Mouse (Mus musculus) midbrain, postnatal 0 days (tissue): ENCODE measurements around the gene Tns2. TPM values are rescaled to one million over a fixed set of nuclear protein-coding genes. Genes with fewer than 3 reads are reported as not detected.

ENCODE experiments used
- ATAC-seq: fragments of 200-750 bp; cut with Nextera tagmentation; 2 replicates; pipeline ENCODE4 v1.8.0; 2017; ENCODE audit warnings: moderate number of reproducible peaks, mild to moderate bottlenecking, moderate TSS enrichment, moderate library complexity; ENCODE audit not compliant: low FRiP score
- DNase-seq: peaks from one replicate; pipeline ENCODE4 v3.0.0-alpha.2; 2015; ENCODE audit warnings: low spot score
- H3K27ac ChIP-seq: fragments of 300-500 bp; sonication (generic); 2 replicates; pipeline ENCODE4 v1.5.1; 2014; ENCODE audit warnings: low read depth, mild to moderate bottlenecking, low read length, mixed read lengths
- H3K27me3 ChIP-seq: fragments of 300-500 bp; sonication (generic); 2 replicates; pipeline ENCODE4 v1.6.1; 2014; ENCODE audit warnings: low read length, control low read depth, mixed read lengths; ENCODE audit not compliant: insufficient read depth
- H3K36me3 ChIP-seq: fragments of 300-500 bp; sonication (generic); 2 replicates; pipeline ENCODE4 v1.6.1; 2014; ENCODE audit warnings: low read length, control low read depth, mixed read lengths; ENCODE audit not compliant: insufficient read depth
- H3K4me1 ChIP-seq: fragments of 300-500 bp; sonication (generic); 2 replicates; pipeline ENCODE4 v1.6.1; 2014; ENCODE audit warnings: mild to moderate bottlenecking, control low read depth, antibody characterized with exemption, low read length, mixed read lengths; ENCODE audit not compliant: insufficient read depth
- H3K4me2 ChIP-seq: fragments of 300-500 bp; sonication (generic); 2 replicates; pipeline ENCODE4 v1.6.1; 2014; ENCODE audit warnings: low read depth, mild to moderate bottlenecking, low read length, mixed read lengths; ENCODE audit not compliant: poor library complexity, severe bottlenecking
- H3K4me3 ChIP-seq: fragments of 300-500 bp; sonication (generic); 2 replicates; pipeline ENCODE4 v1.5.1; 2014; ENCODE audit warnings: low read depth, mild to moderate bottlenecking, low read length, moderate library complexity
- H3K9ac ChIP-seq: fragments of 300-500 bp; sonication (generic); replicated peaks from 2 replicates; pipeline ENCODE4 v1.6.1; 2014; ENCODE audit warnings: mild to moderate bottlenecking, low read length, moderate library complexity, mixed read lengths; ENCODE audit not compliant: poor library complexity, severe bottlenecking
- H3K9me3 ChIP-seq: fragments of 300-500 bp; sonication (generic); 2 replicates; pipeline ENCODE4 v1.6.1; 2016; ENCODE audit warnings: low read length, control low read depth
- CTCF ChIP-seq: IDR thresholded peaks from 2 replicates; pipeline ENCODE4 v1.5.1; 2016; ENCODE audit warnings: antibody characterized with exemption, mild to moderate bottlenecking
- WGBS: fragments of 180-500 bp; shearing (Covaris S2); extraction: QIAGEN DNeasy Blood & Tissue Kit; methylation state at CpG from one replicate; pipeline ENCODE4 v1.1.7; 2014; 5-methylcytosine and 5-hydroxymethylcytosine counted together
- polyA plus RNA-seq: library from polyadenylated mRNA; unstranded; fragments of >200 nt; fragmentation: Nextera tagmentation; extraction: Ambion mirVana; gene quantifications from 2 replicates; pipeline ENCODE4 v1.2.1, GENCODE M21; 2015
- total RNA-seq: library from RNA; depleted of rRNA; stranded (reverse); fragments of >200 nt; gene quantifications from 2 replicates; pipeline ENCODE4 v1.2.3, GENCODE M21; 2014

Tns2 gene
- total and polyA plus RNA-seq, 2 experiments from 2014 or later = 5.1 to 18.1 TPM

DNA sequence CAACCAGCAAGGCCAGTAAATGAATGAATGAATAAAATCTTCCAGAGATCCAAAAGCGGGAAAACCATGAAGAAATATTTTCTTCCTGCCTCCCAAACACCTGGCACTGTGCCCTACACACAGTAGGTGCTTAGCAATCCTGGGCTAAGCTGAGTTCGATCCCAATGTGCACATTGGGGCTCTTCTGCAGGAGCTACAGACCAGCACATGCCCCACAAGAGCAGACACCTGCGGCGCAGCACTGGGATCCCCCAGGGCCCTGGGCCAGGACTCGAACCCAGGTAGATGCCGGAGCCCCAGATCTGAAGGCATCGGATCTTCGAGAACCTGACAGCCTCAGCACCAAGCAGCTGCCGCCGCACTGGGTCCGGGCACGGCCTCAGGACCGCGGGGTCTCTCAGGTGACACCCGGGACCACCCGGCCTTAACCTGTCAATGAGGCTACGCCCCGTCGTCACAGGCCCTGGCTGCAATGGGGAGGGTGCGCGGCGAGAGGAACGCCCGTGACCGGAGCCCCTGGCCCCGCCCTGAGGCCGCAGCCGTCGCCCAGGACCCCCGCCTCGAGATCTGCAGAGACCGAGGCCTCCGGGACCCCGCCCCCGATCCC is 35.4 kb downstream of the Tns2 start:
- DNase-seq (no peak), ATAC-seq (peak; percentile 68)
- Histone ChIP-seq H3K27me3 (no peaks in the 10 kb centered on the region), H3K36me3 (peaks cover 19% of the 10 kb centered on the region), H3K27ac (peak overlapping the region; percentile 77), H3K9me3 (no peaks in the 10 kb centered on the region), H3K4me3 (peak overlapping the region; percentile 75), H3K4me1 (no peaks in the 10 kb centered on the region), H3K4me2 (peak overlapping the region; percentile 72), H3K9ac (peak overlapping the region; percentile 80)
- 2% methylated on average over 34 of the region's 35 CpGs for WGBS
- no peak for TF ChIP-seq CTCF

DNA sequence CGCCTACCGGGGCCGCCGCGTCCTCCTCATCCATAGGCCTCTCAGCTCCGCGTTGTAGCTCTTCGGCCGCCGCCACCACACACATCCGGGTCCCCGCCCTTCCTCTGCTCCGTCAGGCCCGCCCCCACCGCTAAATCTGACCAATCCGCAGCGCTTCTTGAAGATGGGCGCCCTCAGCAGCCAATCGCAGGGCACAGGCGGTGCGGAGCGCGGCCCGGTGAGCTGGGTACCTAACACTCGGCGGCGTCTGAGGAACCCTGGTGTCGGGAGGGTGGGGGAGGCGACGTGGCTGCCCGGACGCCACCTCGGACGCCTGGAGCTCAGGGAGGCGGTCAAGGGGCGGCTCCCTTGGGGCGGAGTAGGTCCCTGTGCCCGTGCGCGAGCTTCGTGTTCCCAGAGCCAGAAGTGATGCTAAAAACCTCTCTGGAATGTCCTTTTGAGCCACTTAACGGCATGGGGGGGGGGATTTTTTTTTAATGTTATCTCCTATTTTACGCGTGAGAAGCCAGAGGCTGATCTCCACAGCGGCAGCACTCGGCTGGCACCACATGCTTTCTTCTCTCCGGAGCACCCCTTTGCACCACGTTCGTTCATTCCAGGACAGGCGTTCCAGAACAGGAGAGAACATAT is 36.0 kb downstream of the Tns2 start, which contains the start of gene Spryd3:
TSS of gene Spryd3 (minus strand) at position 106 of the 630 bp plus-strand sequence.
- ATAC-seq (peak; percentile 99), DNase-seq (peak; percentile 96)
- under 1% methylated on average over 50 of the region's 50 CpGs for WGBS
- Histone ChIP-seq H3K4me2 (peak within 1 kb of the TSS; percentile 72), H3K4me1 (no peaks in the 10 kb centered on the region), H3K36me3 (peaks cover 15% of the 10 kb centered on the region), H3K27me3 (no peaks in the 10 kb centered on the region), H3K27ac (peak within 1 kb of the TSS; percentile 77), H3K4me3 (peak within 1 kb of the TSS; percentile 75), H3K9me3 (no peaks in the 10 kb centered on the region), H3K9ac (peak within 1 kb of the TSS; percentile 80)
- 0 out of 2 replicates have a peak, but pooled peaks have one; percentile 18 for TF ChIP-seq CTCF

GRCm38 (mm10) chr15:102141120-102141519 is 40.9 kb downstream of the Tns2 start:
- no peak overlapping the region for H3K4me2 ChIP-seq
- ATAC-seq (no peak), DNase-seq (no peak)
- H3K9ac ChIP-seq = no peak overlapping the region
- no peak overlapping the region for H3K27ac ChIP-seq
- H3K4me1 ChIP-seq = no peaks in the 10 kb centered on the region
- 84% methylated on average over 5 of the region's 5 CpGs for WGBS
- H3K4me3 ChIP-seq = no peak overlapping the region
- H3K36me3 ChIP-seq = no peaks in the 10 kb centered on the region
- peaks cover 26% of the 10 kb centered on the region for H3K27me3 ChIP-seq
- no peak for TF ChIP-seq CTCF
- no peaks in the 10 kb centered on the region for H3K9me3 ChIP-seq

DNA sequence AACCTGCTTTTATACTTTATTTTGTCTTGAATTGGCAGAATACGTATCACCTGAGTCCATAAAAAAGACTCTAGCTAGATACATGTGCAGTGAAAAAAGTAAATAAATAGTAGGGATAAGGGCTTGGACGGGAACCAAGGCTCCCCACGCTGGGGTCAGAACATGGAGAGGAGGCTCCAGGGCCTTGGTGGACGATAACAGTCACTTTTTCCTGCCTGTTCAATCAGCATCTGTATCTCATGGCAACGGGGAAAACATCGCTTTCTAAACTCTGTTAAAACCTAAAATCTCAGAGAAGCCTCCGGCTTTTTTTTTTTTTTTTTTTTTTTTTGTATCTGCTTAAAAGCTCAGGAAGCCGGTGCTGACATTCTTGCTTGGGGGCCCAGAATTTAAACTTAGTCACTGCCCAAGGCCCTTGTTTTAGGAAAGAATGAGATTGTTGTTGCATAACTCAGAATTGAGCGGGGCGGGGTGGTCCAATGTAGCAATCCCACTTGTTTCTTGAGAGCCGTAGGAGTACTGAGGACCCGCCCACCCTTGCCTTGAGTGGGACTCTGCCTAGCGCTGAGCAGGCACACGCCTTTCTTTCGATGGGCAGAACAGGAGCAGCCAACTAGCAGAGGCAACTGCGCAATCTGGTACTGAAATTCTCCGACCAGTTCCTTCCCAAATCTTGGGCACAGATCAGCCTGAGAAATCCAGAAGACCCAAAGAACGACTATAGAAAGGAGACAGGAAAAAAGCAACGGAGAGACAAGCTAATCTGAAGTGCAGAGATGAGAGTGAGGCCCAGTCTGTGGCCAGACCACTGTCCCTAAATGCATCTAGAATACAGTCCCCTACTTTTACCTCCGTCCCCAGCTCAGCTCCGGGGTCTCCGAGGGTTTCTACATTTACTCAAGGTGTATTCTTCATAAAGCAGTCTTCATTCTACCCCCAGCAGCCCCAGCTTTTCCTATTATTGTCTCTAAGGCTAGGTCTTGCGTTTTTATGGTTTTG is 43.0 kb downstream of the Tns2 start:
- Histone ChIP-seq H3K4me3 (no peak overlapping the region), H3K4me2 (no peak overlapping the region), H3K36me3 (no peaks in the 10 kb centered on the region), H3K9me3 (no peaks in the 10 kb centered on the region), H3K4me1 (no peaks in the 10 kb centered on the region), H3K27ac (no peak overlapping the region), H3K9ac (no peak overlapping the region), H3K27me3 (peaks cover 26% of the 10 kb centered on the region)
- ATAC-seq (no peak), DNase-seq (no peak)
- TF ChIP-seq CTCF = no peak
- WGBS = 51% methylated on average over 23 of the region's 23 CpGs

- Histone ChIP-seq H3K9me3 (no peaks in the 10 kb centered on the region), H3K4me1 (no peaks in the 10 kb centered on the region), H3K36me3 (no peaks in the 10 kb centered on the region), H3K27ac (no peak within 1 kb of the TSS), H3K27me3 (peaks cover 26% of the 10 kb centered on the region), H3K4me3 (no peak within 1 kb of the TSS), H3K4me2 (peak within 1 kb of the TSS; percentile 21; the same call in 1 of the 2 replicates), H3K9ac (no peak within 1 kb of the TSS)
- TF ChIP-seq CTCF = no peak
- WGBS = 9% methylated on average over 22 of the region's 22 CpGs
- DNase-seq (no peak), ATAC-seq (no peak)
Measured at GRCm38 (mm10) chr15:102144274-102144711, 44.1 kb downstream of the Tns2 start, which contains the start of gene Igfbp6. Gene Igfbp6, plus strand, starts transcription at chr15:102144362.
